Mouse (Mus musculus) bone marrow macrophage, adult 2 months (primary cell): ENCODE data around the gene Nxpe4.

Experiments used
- CTCF ChIP-seq: IDR thresholded peaks from 2 replicates; pipeline ENCODE4 v1.5.1; 2012; ENCODE audit warnings: low read depth, mild to moderate bottlenecking, low read length, moderate library complexity
- POLR2A ChIP-seq: IDR thresholded peaks from 2 replicates; pipeline ENCODE4 v1.6.1; 2012; ENCODE audit warnings: mild to moderate bottlenecking, low read depth, low read length, borderline replicate concordance

DNA sequence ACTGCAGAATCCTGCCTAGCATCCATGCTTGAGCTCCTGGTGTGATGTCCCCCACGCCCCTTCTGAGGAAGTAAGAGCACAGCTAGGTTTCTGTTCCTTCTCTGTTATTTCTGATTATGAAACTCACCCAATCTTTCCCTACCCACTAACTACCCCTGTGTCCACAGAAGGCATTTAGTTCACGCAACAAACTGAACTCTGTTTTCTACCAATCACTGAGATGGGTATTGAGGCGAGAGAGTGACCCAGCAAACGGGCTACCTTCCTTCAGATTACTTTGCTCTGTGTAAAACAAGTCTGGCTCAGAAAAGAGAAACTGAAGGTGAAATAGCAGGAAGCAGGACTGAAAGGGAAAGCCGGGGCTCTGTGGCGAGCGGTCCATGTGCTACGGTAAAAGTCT is 260.6 kb downstream of the Nxpe4 start:
- no peak for TF ChIP-seq POLR2A
- TF ChIP-seq CTCF, result no peak
